Comparison of ENCODE assay signal across 12 mouse cellular contexts in genomic region chr13:52188605-52189003, GRCm38 (mm10).
A peak's percentile ranks its signal among the peaks of the same experiment; 100 is the strongest.
DNase-seq lines count a peak whose midpoint lies in the region; ATAC-seq and TF ChIP-seq lines count a peak whose summit lies in the region.
"Had no signal": no experiment of that assay in that cellular context is flagged by ENCODE, and none has a peak within 500 bp of the region (broad histone marks: within the 10 kb centered on the region; RNA-seq: fewer than 3 reads in every experiment).

No protein-coding gene starts in this region.

- H3K4me1 ChIP-seq in intestine, embryonic 16.5 days (ENCODE audit: control insufficient read depth, insufficient read depth, low read length) = no peaks in the 10 kb centered on the region
- no peaks in the 10 kb centered on the region for H3K4me1 ChIP-seq in intestine, embryonic 15.5 days (replicated peaks)
- H3K4me1 ChIP-seq in intestine, postnatal 0 days (replicated peaks; ENCODE audit: control insufficient read depth, insufficient read depth, low read length) = no peaks in the 10 kb centered on the region; the same call in 1 of the 2 replicates

- no peaks in the 10 kb centered on the region for H3K36me3 ChIP-seq in intestine, embryonic 16.5 days (ENCODE audit: control insufficient read depth, insufficient read depth, low read length)
- no peaks in the 10 kb centered on the region for H3K36me3 ChIP-seq in intestine, embryonic 15.5 days
- H3K36me3 ChIP-seq in C2C12 (ENCODE audit: control insufficient read depth, insufficient read depth) = no peaks in the 10 kb centered on the region
- no peaks in the 10 kb centered on the region for H3K36me3 ChIP-seq in intestine, postnatal 0 days (ENCODE audit: control insufficient read depth, insufficient read depth)
- H3K36me3 ChIP-seq: embryonic facial prominence, embryonic 12.5 days had no signal

- H3K27ac ChIP-seq in intestine, embryonic 16.5 days (ENCODE audit: low read length) = no peak overlapping the region
- no peak overlapping the region for H3K27ac ChIP-seq in intestine, embryonic 15.5 days
- H3K27ac ChIP-seq in intestine, postnatal 0 days (ENCODE audit: low read depth, low read length) = no peak overlapping the region
- H3K27ac ChIP-seq: embryonic facial prominence, embryonic 12.5 days had no signal

- no peak overlapping the region for H3K4me2 ChIP-seq in intestine, embryonic 16.5 days (ENCODE audit: low read depth, low read length)
- no peak overlapping the region for H3K4me2 ChIP-seq in intestine, embryonic 15.5 days (replicated peaks)
- no peak overlapping the region for H3K4me2 ChIP-seq in intestine, postnatal 0 days (replicated peaks; ENCODE audit: low read depth)
- H3K4me2 ChIP-seq: embryonic facial prominence, embryonic 12.5 days had no signal

- no peaks in the 10 kb centered on the region for H3K79me2 ChIP-seq in C2C12 (ENCODE audit: control insufficient read depth, insufficient read depth)

- no peaks in the 10 kb centered on the region for H3K27me3 ChIP-seq in intestine, embryonic 16.5 days (replicated peaks; ENCODE audit: control insufficient read depth, insufficient read depth, low read length)
- no peaks in the 10 kb centered on the region; the same call in 1 of the 2 replicates for H3K27me3 ChIP-seq in intestine, embryonic 15.5 days (replicated peaks)
- H3K27me3 ChIP-seq in C2C12 (ENCODE audit: control insufficient read depth, insufficient read depth, insufficient read length) = no peaks in the 10 kb centered on the region
- H3K27me3 ChIP-seq in intestine, postnatal 0 days (replicated peaks; ENCODE audit: control insufficient read depth, insufficient read depth, low read length) = no peaks in the 10 kb centered on the region
- H3K27me3 ChIP-seq: embryonic facial prominence, embryonic 12.5 days had no signal

- no peak overlapping the region for H3ac ChIP-seq in C2C12 (ENCODE audit: control insufficient read depth, insufficient read length, low read depth)

- peak; percentile 46 for DNase-seq in brain, embryonic 14.5 days (ENCODE audit: low read depth)
- DNase-seq in spleen, adult 18-20 months = no peak
- DNase-seq in frontal cortex, postnatal 10 days (ENCODE audit: low spot score in 2 of 2) = no peak
- DNase-seq in right cerebral cortex, postnatal 25 days = no peak
- DNase-seq: kidney, adult 9 months; right cerebral cortex, postnatal 4 days; thymus, postnatal 36 days had no signal

- ATAC-seq in intestine, embryonic 16.5 days = peak; percentile 41; the same call in 1 of the 2 replicates
- no peak for ATAC-seq in intestine, embryonic 15.5 days
- peak; percentile 39; the same call in 1 of the 2 replicates for ATAC-seq in intestine, postnatal 0 days

- TF ChIP-seq POLR2A in brain, embryonic 14.5 days (IDR thresholded peaks at IDR 0.05; ENCODE audit: borderline replicate concordance, extremely low read depth, insufficient read depth, insufficient read length, poor library complexity, severe bottlenecking) = no peak

- no peaks in the 10 kb centered on the region for H3K9me3 ChIP-seq in intestine, embryonic 16.5 days (ENCODE audit: control insufficient read depth, low read length)
- H3K9me3 ChIP-seq in intestine, embryonic 15.5 days = no peaks in the 10 kb centered on the region
- no peaks in the 10 kb centered on the region for H3K9me3 ChIP-seq in intestine, postnatal 0 days (ENCODE audit: control insufficient read depth)
- H3K9me3 ChIP-seq: embryonic facial prominence, embryonic 12.5 days had no signal

- H3K4me3 ChIP-seq in intestine, embryonic 16.5 days (ENCODE audit: low read length) = no peak overlapping the region
- no peak overlapping the region for H3K4me3 ChIP-seq in intestine, embryonic 15.5 days (replicated peaks)
- no peak overlapping the region for H3K4me3 ChIP-seq in C2C12 (ENCODE audit: insufficient read depth, poor library complexity, severe bottlenecking)
- H3K4me3 ChIP-seq in intestine, postnatal 0 days (ENCODE audit: low read depth, low read length) = no peak overlapping the region
- H3K4me3 ChIP-seq: embryonic facial prominence, embryonic 12.5 days had no signal

- no peak overlapping the region for H3K9ac ChIP-seq in intestine, embryonic 16.5 days (ENCODE audit: low read depth, low read length)
- no peak overlapping the region for H3K9ac ChIP-seq in intestine, embryonic 15.5 days
- H3K9ac ChIP-seq in intestine, postnatal 0 days (ENCODE audit: low read depth, low read length) = no peak overlapping the region
- H3K9ac ChIP-seq: embryonic facial prominence, embryonic 12.5 days had no signal

- no peaks in the 10 kb centered on the region for H3K79me3 ChIP-seq in C2C12 (ENCODE audit: low read depth)

- WGBS in intestine, embryonic 16.5 days = 74% methylated on average over 2 of the region's 2 CpGs
- 79% methylated on average over 2 of the region's 2 CpGs for WGBS in intestine, embryonic 15.5 days
- 74% methylated on average over 2 of the region's 2 CpGs for WGBS in intestine, postnatal 0 days

- TF ChIP-seq CTCF in C2C12 (IDR thresholded peaks at IDR 0.05; ENCODE audit: control insufficient read depth, insufficient read depth, insufficient read length) = no peak
- no peak for TF ChIP-seq CTCF in brain, embryonic 14.5 days (IDR thresholded peaks at IDR 0.05; ENCODE audit: borderline replicate concordance, extremely low read depth, insufficient read depth, insufficient read length)
- TF ChIP-seq CTCF in intestine, postnatal 0 days (IDR thresholded peaks at IDR 0.05; ENCODE audit: low read depth) = no peak

TF ChIP-seq in C2C12, 6 proteins besides CTCF, POLR2A, EP300 and RAD21:
- TF ChIP-seq MYOG (IDR thresholded peaks at IDR 0.05; ENCODE audit: control insufficient read depth, extremely low read depth, insufficient read length) (no peak), MYOD1 (IDR thresholded peaks at IDR 0.05; ENCODE audit: control insufficient read depth, insufficient read length, low read depth) (no peak), USF1 (IDR thresholded peaks at IDR 0.05; ENCODE audit: low read depth) (peak; percentile 57), CEBPB (IDR thresholded peaks at IDR 0.05; ENCODE audit: low read depth) (peak; percentile 37)
